Mouse (Mus musculus): ENCODE data around the gene A630001G21Rik.

DNA sequence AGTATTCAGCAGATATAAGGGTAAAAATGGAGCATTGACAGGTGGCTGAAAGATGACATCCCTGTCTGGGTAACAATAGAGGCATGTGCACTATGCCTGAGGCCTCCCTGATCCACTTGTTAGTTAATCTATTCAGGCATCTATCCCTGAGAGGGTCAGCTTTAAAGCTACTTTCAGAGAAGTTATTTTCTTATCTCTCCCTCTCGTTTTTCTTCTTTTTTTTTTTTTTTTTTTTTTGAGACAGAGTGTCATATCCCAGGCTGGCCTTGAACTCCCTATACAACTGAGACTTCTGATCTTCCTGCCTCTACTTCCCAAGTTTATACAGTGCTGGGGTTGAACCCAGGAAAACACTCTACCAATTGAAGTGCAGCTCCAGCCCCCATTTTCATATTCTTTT is 10.7 kb downstream of the A630001G21Rik start:
- TF ChIP-seq CTCF (IDR thresholded peaks at IDR 0.05; ENCODE audit: low read depth) (no peak), EP300 (IDR thresholded peaks at IDR 0.05; ENCODE audit: low read depth) (no peak)
